In the genomic region with DNA sequence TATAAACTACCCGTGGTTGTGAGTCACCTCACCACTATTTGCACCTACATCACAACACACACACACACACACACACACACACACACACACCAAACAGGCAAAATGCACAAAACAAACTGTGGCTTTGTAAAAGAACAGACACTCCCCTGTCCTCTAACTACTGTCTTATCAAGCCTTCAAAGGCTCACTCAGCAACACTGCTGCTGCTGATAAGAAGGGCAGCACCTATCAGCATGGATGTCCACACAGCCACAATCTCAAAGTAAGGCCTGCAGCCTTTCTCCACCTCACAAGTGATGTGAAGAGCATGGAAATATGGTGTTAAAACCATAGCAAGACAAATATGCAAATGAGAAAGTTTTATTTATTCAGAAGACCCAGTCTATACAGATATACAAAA, we compare ENCODE assay signal across 15 mouse cellular contexts. TPM values are rescaled to one million over a fixed set of nuclear protein-coding genes. Genes with fewer than 3 reads are reported as not detected.
A peak's percentile ranks its signal among the peaks of the same experiment; 100 is the strongest.
DNase-seq lines count a peak whose midpoint lies in the region; ATAC-seq and TF ChIP-seq lines count a peak whose summit lies in the region.
"Had no signal": no experiment of that assay in that cellular context is flagged by ENCODE, and none has a peak within 500 bp of the region (broad histone marks: within the 10 kb centered on the region; RNA-seq: fewer than 3 reads in every experiment).

No protein-coding gene starts in this region.

- no peak overlapping the region for H3K4me3 ChIP-seq in heart, embryonic 12.5 days
- no peak overlapping the region for H3K4me3 ChIP-seq in bone marrow, adult 2 months (replicated peaks; ENCODE audit: control insufficient read depth, low read depth, low read length)
- H3K4me3 ChIP-seq in midbrain, embryonic 13.5 days (replicated peaks) = no peak overlapping the region
- H3K4me3 ChIP-seq: forebrain, embryonic 10.5 days; lung, embryonic 15.5 days; midbrain, embryonic 10.5 days had no signal

- no peak for TF ChIP-seq POLR2A in bone marrow, adult 2 months (IDR thresholded peaks at IDR 0.05; ENCODE audit: borderline replicate concordance, control insufficient read depth, low read depth, low read length)

- H3K27ac ChIP-seq in heart, embryonic 12.5 days (ENCODE audit: poor library complexity, severe bottlenecking) = peak overlapping the region; percentile 47
- peak overlapping the region; percentile 7; the same call in 1 of the 2 replicates for H3K27ac ChIP-seq in bone marrow, adult 2 months (ENCODE audit: control insufficient read depth, insufficient read depth, low read depth, low read length, poor library complexity)
- no peak overlapping the region for H3K27ac ChIP-seq in midbrain, embryonic 13.5 days
- H3K27ac ChIP-seq: forebrain, embryonic 10.5 days; hindbrain, embryonic 14.5 days; lung, embryonic 15.5 days; midbrain, embryonic 10.5 days had no signal

- WGBS in heart, embryonic 12.5 days = 33% methylated on average over 1 of the region's 1 CpGs
- 42% methylated on average over 1 of the region's 1 CpGs for WGBS in bone marrow, adult 2 months
- WGBS in midbrain, embryonic 13.5 days = 89% methylated on average over 1 of the region's 1 CpGs

- no peak overlapping the region for H3K9ac ChIP-seq in heart, embryonic 12.5 days
- no peak overlapping the region for H3K9ac ChIP-seq in midbrain, embryonic 13.5 days (replicated peaks)
- H3K9ac ChIP-seq: hindbrain, embryonic 14.5 days; lung, embryonic 15.5 days had no signal

- peak; percentile 96 for ATAC-seq in heart, embryonic 12.5 days (ENCODE audit: insufficient number of reproducible peaks, low FRiP score)
- no peak for ATAC-seq in midbrain, embryonic 13.5 days

- peaks cover 12% of the 10 kb centered on the region for H3K9me3 ChIP-seq in heart, embryonic 12.5 days (replicated peaks)
- no peaks in the 10 kb centered on the region for H3K9me3 ChIP-seq in midbrain, embryonic 13.5 days

- TF ChIP-seq CTCF in bone marrow, adult 2 months (IDR thresholded peaks at IDR 0.05; ENCODE audit: control insufficient read depth, insufficient read depth, low read length) = no peak

- no peak for DNase-seq in heart, adult 18-20 months
- DNase-seq in liver = peak; percentile 83
- peak; percentile 17 for DNase-seq in skeletal muscle tissue, adult 2 months (ENCODE audit: low read depth, low spot score)
- DNase-seq in cerebellum, adult 11-12 months = no peak
- no peak for DNase-seq in kidney, postnatal 36 days
- DNase-seq: kidney, adult 9 months; layer of hippocampus, adult 9-11 months; thymus, postnatal 25 days had no signal

- H3K27me3 ChIP-seq in heart, embryonic 12.5 days (replicated peaks) = no peaks in the 10 kb centered on the region; the same call in 1 of the 2 replicates
- no peaks in the 10 kb centered on the region for H3K27me3 ChIP-seq in midbrain, embryonic 13.5 days
- H3K27me3 ChIP-seq: lung, embryonic 15.5 days had no signal

- no peak overlapping the region for H3K4me2 ChIP-seq in heart, embryonic 12.5 days
- H3K4me2 ChIP-seq in midbrain, embryonic 13.5 days (replicated peaks) = no peak overlapping the region
- H3K4me2 ChIP-seq: hindbrain, embryonic 14.5 days; lung, embryonic 15.5 days had no signal

- peaks cover 18% of the 10 kb centered on the region for H3K4me1 ChIP-seq in heart, embryonic 12.5 days (replicated peaks)
- H3K4me1 ChIP-seq in bone marrow, adult 2 months (ENCODE audit: control insufficient read depth, insufficient read depth, low read length) = peaks cover 2% of the 10 kb centered on the region; the same call in 1 of the 2 replicates
- no peaks in the 10 kb centered on the region for H3K4me1 ChIP-seq in midbrain, embryonic 13.5 days (replicated peaks)
- H3K4me1 ChIP-seq: forebrain, embryonic 10.5 days; lung, embryonic 15.5 days; midbrain, embryonic 10.5 days had no signal

- H3K36me3 ChIP-seq in heart, embryonic 12.5 days = peaks cover 34% of the 10 kb centered on the region
- peaks cover 38% of the 10 kb centered on the region for H3K36me3 ChIP-seq in midbrain, embryonic 13.5 days

RNA-seq across cellular contexts. Expression of a gene that starts 36.1 kb away (rescaled TPM):
- 22.9 and 23.1 TPM in 2 replicates for polyA plus RNA-seq in heart, embryonic 12.5 days (2016; fragmentation: Nextera tagmentation; extraction: Ambion mirVana)
- total RNA-seq in heart, adult 18-20 months (2021) = under 1 TPM; 0.55 to 0.72 TPM
- 69.3 and 87.8 TPM in 2 replicates for polyA plus RNA-seq in bone marrow, adult 2 months (2011; ENCODE audit: insufficient read depth, insufficient read length, low replicate concordance, missing spikeins)
- 23.5 and 25.3 TPM in 2 replicates for polyA plus RNA-seq in midbrain, embryonic 13.5 days (2015; fragmentation: Nextera tagmentation; extraction: Ambion mirVana)

RNA-seq across cellular contexts. Expression of a gene that starts 36.1 kb away (rescaled TPM):
- 2.4 and 3.0 TPM in 2 replicates for polyA plus RNA-seq in heart, embryonic 12.5 days (2016; fragmentation: Nextera tagmentation; extraction: Ambion mirVana)
- total RNA-seq in heart, adult 18-20 months (2021) = 10 to 100 TPM; 15.3 to 16.1 TPM
- polyA plus RNA-seq in bone marrow, adult 2 months (2011; ENCODE audit: insufficient read depth, insufficient read length, low replicate concordance, missing spikeins) = 8.6 and 12.6 TPM in 2 replicates
- 3.7 and 3.9 TPM in 2 replicates for polyA plus RNA-seq in midbrain, embryonic 13.5 days (2015; fragmentation: Nextera tagmentation; extraction: Ambion mirVana)

RNA-seq across cellular contexts. Expression of a gene that starts 51.4 kb away (rescaled TPM):
- 6.8 TPM in 2 replicates for polyA plus RNA-seq in heart, embryonic 12.5 days (2016; fragmentation: Nextera tagmentation; extraction: Ambion mirVana)
- 1 to 10 TPM; 5.8 to 6.9 TPM for total RNA-seq in heart, adult 18-20 months (2021)
- 18.8 and 26.8 TPM in 2 replicates for polyA plus RNA-seq in bone marrow, adult 2 months (2011; ENCODE audit: insufficient read depth, insufficient read length, low replicate concordance, missing spikeins)
- polyA plus RNA-seq in midbrain, embryonic 13.5 days (2015; fragmentation: Nextera tagmentation; extraction: Ambion mirVana) = 3.5 and 7.2 TPM in 2 replicates

RNA-seq across cellular contexts. Expression of a gene that starts 57.5 kb away (rescaled TPM):
- polyA plus RNA-seq in heart, embryonic 12.5 days (2016; fragmentation: Nextera tagmentation; extraction: Ambion mirVana) = 69.0 and 71.7 TPM in 2 replicates
- 10 to 100 TPM; 26.6 to 34.1 TPM for total RNA-seq in heart, adult 18-20 months (2021)
- 27.7 and 29.6 TPM in 2 replicates for polyA plus RNA-seq in bone marrow, adult 2 months (2011; ENCODE audit: insufficient read depth, insufficient read length, low replicate concordance, missing spikeins)
- polyA plus RNA-seq in midbrain, embryonic 13.5 days (2015; fragmentation: Nextera tagmentation; extraction: Ambion mirVana) = 60.8 and 63.8 TPM in 2 replicates

Comparison
In these comparisons a context has a peak if more than half of its experiments do, and no peak if none do; other contexts are left out.
1. DNase-seq: peak in liver (single experiment) and skeletal muscle tissue, adult 2 months (single experiment); none in heart, adult 18-20 months (0 of 2), cerebellum, adult 11-12 months (single experiment) and kidney, postnatal 36 days (0 of 2).